Mouse (Mus musculus) spleen, adult 10 weeks (tissue): ENCODE results near the gene Olfr1490. TPM values are rescaled to one million over a fixed set of nuclear protein-coding genes. Genes with fewer than 3 reads are reported as not detected.

Experiments
- polyA plus RNA-seq: library from polyadenylated mRNA; stranded (reverse); fragments of 350-450 nt; fragmentation: Illumina TruSeq; extraction: RNeasy Lipid Tissue Mini Kit (QIAGEN cat#74804); gene quantifications from one replicate; pipeline ENCODE4 v1.2.3, GENCODE M21; 2015; ENCODE audit warnings: low replicate concordance; ENCODE audit not compliant: insufficient read depth

The Olfr1490 gene
- polyA plus RNA-seq, result not detected

DNA sequence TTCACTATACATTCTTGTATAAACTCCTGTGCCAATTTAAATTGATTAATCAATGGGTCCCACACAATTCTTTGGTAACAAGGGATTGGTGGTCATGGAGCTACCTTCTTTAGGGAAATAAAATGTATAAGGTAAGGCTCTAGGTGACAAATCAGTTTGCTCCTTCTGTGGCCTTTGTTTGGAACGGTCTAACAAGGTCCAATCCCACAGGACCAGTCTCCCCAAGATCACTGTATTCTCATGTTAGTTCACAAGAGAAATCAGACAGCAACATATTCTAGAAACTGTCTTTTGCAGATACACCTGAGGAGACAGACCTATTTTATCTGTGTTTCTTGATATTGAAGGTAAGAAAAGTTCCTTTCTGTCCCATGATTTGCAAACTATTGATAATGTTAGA lies at the start of gene Olfr1490:
Gene Olfr1490, plus strand, starts transcription at position 301 of the 400 bp plus-strand sequence.

GRCm38 (mm10) chr19:13617075-13617474 lies 33.8 kb upstream of the Olfr1490 start, which contains the start of gene Olfr1487:
Gene Olfr1487, plus strand, starts transcription at chr19:13617375.

GRCm38 (mm10) chr19:13631321-13631720 lies 19.6 kb upstream of the Olfr1490 start, which contains the start of gene Olfr1489:
Gene Olfr1489, plus strand, starts transcription at chr19:13631621.

GRCm38 (mm10) chr19:13696968-13697367 lies 46.1 kb downstream of the Olfr1490 start, which contains the start of gene Olfr1491:
Gene Olfr1491, plus strand, starts transcription at chr19:13697268.

Other genes starting within 250 kb of the Olfr1490 start
- gene Olfr1469, start 243.2 kb upstream of the Olfr1490 start, polyA plus RNA-seq, result not detected
- not detected for gene Olfr1471, start 207.7 kb upstream of the Olfr1490 start, polyA plus RNA-seq
- not detected for gene Olfr1472, start 195.0 kb upstream of the Olfr1490 start, polyA plus RNA-seq
- not detected for gene Olfr1474, start 181.5 kb upstream of the Olfr1490 start, polyA plus RNA-seq
- gene Olfr1475, start 170.9 kb upstream of the Olfr1490 start, polyA plus RNA-seq, result not detected
- not detected for gene Olfr1477, start 150.5 kb upstream of the Olfr1490 start, polyA plus RNA-seq
- gene Olfr1480, start 123.2 kb upstream of the Olfr1490 start, polyA plus RNA-seq, result not detected
- not detected for gene Olfr1484, start 67.6 kb upstream of the Olfr1490 start, polyA plus RNA-seq
- not detected for gene Olfr1487, start 33.7 kb upstream of the Olfr1490 start, polyA plus RNA-seq
- not detected for gene Olfr1489, start 19.5 kb upstream of the Olfr1490 start, polyA plus RNA-seq
- gene Olfr1491, start 46.2 kb downstream of the Olfr1490 start, polyA plus RNA-seq, result not detected
- not detected for gene Olfr1493-ps1, start 72.2 kb downstream of the Olfr1490 start, polyA plus RNA-seq
- not detected for gene Olfr1494, start 88.6 kb downstream of the Olfr1490 start, polyA plus RNA-seq
- not detected for gene Olfr1495, start 113.5 kb downstream of the Olfr1490 start, polyA plus RNA-seq
- gene Olfr1496, start 126.8 kb downstream of the Olfr1490 start, polyA plus RNA-seq, result not detected
- gene Olfr1497, start 147.1 kb downstream of the Olfr1490 start, polyA plus RNA-seq, result not detected
- not detected for gene Olfr1499, start 168.4 kb downstream of the Olfr1490 start, polyA plus RNA-seq
- gene Olfr1500, start 179.4 kb downstream of the Olfr1490 start, polyA plus RNA-seq, result not detected
- not detected for gene Olfr1501, start 199.6 kb downstream of the Olfr1490 start, polyA plus RNA-seq
- gene Olfr1502, start 210.7 kb downstream of the Olfr1490 start, polyA plus RNA-seq, result not detected
- gene Olfr1504, start 246.8 kb downstream of the Olfr1490 start, polyA plus RNA-seq, result not detected